ENCODE assay signal across 7 mouse cellular contexts in genomic region chr14:28375642-28376091, GRCm38 (mm10).
DNase-seq lines count a peak whose midpoint lies in the region; ATAC-seq lines count a peak whose summit lies in the region.

No protein-coding gene starts in this region.

- no peak overlapping the region for H3K4me3 ChIP-seq in embryonic facial prominence, embryonic 12.5 days
- H3K4me3 ChIP-seq in limb, embryonic 10.5 days, result peak overlapping the region; percentile 18; the same call in 1 of the 2 replicates

- DNase-seq in heart, adult 18-20 months, result peak; percentile 13 to 31
- peak; percentile 63 for DNase-seq in limb, embryonic 10.5 days (ENCODE audit: low spot score)
- peak; percentile 38 for DNase-seq in neural tube, embryonic 10.5 days (ENCODE audit: extremely low spot score, low spot score)
- DNase-seq in layer of hippocampus, postnatal 25 days (ENCODE audit: extremely low spot score in 1 of 2, low spot score in 1 of 2), result no peak
- DNase-seq in left cerebral cortex, adult 9 months (ENCODE audit: low spot score in 2 of 2), result no peak
- DNase-seq in ovary, postnatal 36 days (ENCODE audit: low spot score), result no peak

- 5% methylated on average over 10 of the region's 10 CpGs for WGBS in embryonic facial prominence, embryonic 12.5 days
- WGBS in limb, embryonic 10.5 days, result 8% methylated on average over 10 of the region's 10 CpGs

- H3K4me2 ChIP-seq in embryonic facial prominence, embryonic 12.5 days (replicated peaks), result peak overlapping the region; percentile 18; the same call in 1 of the 2 replicates

- H3K27me3 ChIP-seq in embryonic facial prominence, embryonic 12.5 days, result 0 out of 2 replicates have a peak, but pooled peaks cover 4% of the 10 kb centered on the region
- H3K27me3 ChIP-seq in limb, embryonic 10.5 days (ENCODE audit: low read depth, poor library complexity, severe bottlenecking), result no peaks in the 10 kb centered on the region

- H3K4me1 ChIP-seq in embryonic facial prominence, embryonic 12.5 days, result peaks cover 17% of the 10 kb centered on the region
- H3K4me1 ChIP-seq in limb, embryonic 10.5 days, result peaks cover 73% of the 10 kb centered on the region

- H3K27ac ChIP-seq in embryonic facial prominence, embryonic 12.5 days, result peak overlapping the region; percentile 52
- peak overlapping the region; percentile 84 for H3K27ac ChIP-seq in limb, embryonic 10.5 days

- H3K36me3 ChIP-seq in embryonic facial prominence, embryonic 12.5 days, result no peaks in the 10 kb centered on the region
- H3K36me3 ChIP-seq in limb, embryonic 10.5 days, result no peaks in the 10 kb centered on the region

- no peak for ATAC-seq in embryonic facial prominence, embryonic 12.5 days (ENCODE audit: insufficient number of reproducible peaks, insufficient read depth, low FRiP score, low TSS enrichment)

- no peaks in the 10 kb centered on the region for H3K9me3 ChIP-seq in embryonic facial prominence, embryonic 12.5 days
- H3K9me3 ChIP-seq in limb, embryonic 10.5 days (replicated peaks), result no peaks in the 10 kb centered on the region

- H3K9ac ChIP-seq in embryonic facial prominence, embryonic 12.5 days, result no peak overlapping the region

Comparison
In these comparisons a context has a peak if more than half of its experiments do, and no peak if none do; other contexts are left out.
1. DNase-seq: peak in heart, adult 18-20 months (2 of 2), limb, embryonic 10.5 days (single experiment) and neural tube, embryonic 10.5 days (single experiment); none in layer of hippocampus, postnatal 25 days (0 of 2), left cerebral cortex, adult 9 months (0 of 2) and ovary, postnatal 36 days (single experiment).